22 mouse cellular contexts compared by ENCODE assay signal in the genomic region with DNA sequence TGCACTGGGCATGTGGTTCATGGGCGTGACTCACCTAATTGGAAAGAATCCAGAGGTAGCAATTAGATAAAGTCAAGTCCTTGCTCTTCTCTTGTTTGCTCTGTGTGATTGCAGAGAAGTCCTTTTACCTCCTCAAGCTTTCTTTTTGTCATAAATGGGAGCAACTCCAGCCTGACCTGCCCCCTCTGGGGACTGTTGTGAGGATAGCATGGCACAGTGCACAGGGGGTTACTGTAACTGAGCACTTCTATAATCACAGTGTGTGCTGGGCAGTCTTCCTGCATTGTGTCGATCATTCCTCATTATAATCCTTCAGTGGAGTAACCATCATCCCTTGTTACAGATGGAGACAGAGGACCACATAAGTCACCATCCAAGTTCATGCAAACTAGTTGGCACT.
A peak's percentile ranks its signal among the peaks of the same experiment; 100 is the strongest.
DNase-seq lines count a peak whose midpoint lies in the region; ATAC-seq lines count a peak whose summit lies in the region.
"Had no signal": no experiment of that assay in that cellular context is flagged by ENCODE, and none has a peak within 500 bp of the region (broad histone marks: within the 10 kb centered on the region; RNA-seq: fewer than 3 reads in every experiment).

No protein-coding gene starts in this region.

- ATAC-seq in granulocyte monocyte progenitor cell, adult 5-6 weeks (replicated peaks; ENCODE audit: poor library complexity, severe bottlenecking) = no peak
- ATAC-seq: activated CD4-positive, CD25-positive, alpha-beta regulatory T cell, adult 4 months; CD4-positive, CD25-positive, alpha-beta regulatory T cell, adult 4 months; forebrain, embryonic 15.5 days; hindbrain, embryonic 16.5 days; inflammation-experienced regulatory T-cells, adult 6 months; Patski had no signal

- peak; percentile 45 for DNase-seq in adrenal gland, adult 2 months
- no peak for DNase-seq in adrenal gland, postnatal 25 days
- DNase-seq in Muller cell, postnatal 12 days (ENCODE audit: inconsistent ontology term) = peak; percentile 2
- peak; percentile 28 for DNase-seq in adrenal gland, postnatal 14 days
- no peak for DNase-seq in frontal cortex, postnatal 25 days (ENCODE audit: low spot score in 2 of 2)
- no peak for DNase-seq in frontal cortex, postnatal 14 days (ENCODE audit: low spot score in 2 of 2)
- DNase-seq: cerebellum, adult 18-20 months; cerebellum, adult 9-11 months; cerebellum, postnatal 36 days; gastrocnemius, postnatal 25 days; heart, adult 11 months; heart, postnatal 10 days; heart, postnatal 4 days; kidney, adult 11 months; kidney, adult 9 months had no signal

Comparison
In these comparisons a context has a peak if more than half of its experiments do, and no peak if none do; other contexts are left out.
1. DNase-seq: peak in adrenal gland, adult 2 months (single experiment), Muller cell, postnatal 12 days (single experiment) and adrenal gland, postnatal 14 days (single experiment); none in adrenal gland, postnatal 25 days (single experiment), frontal cortex, postnatal 25 days (0 of 2) and frontal cortex, postnatal 14 days (0 of 2).